Mouse (Mus musculus) liver, embryonic 16.5 days (tissue): Measurements from ENCODE around the gene Pank1. TPM values are rescaled to one million over a fixed set of nuclear protein-coding genes. Genes with fewer than 3 reads are reported as not detected.

Source experiments
- ATAC-seq: fragments of 200-750 bp; cut with Nextera tagmentation; 2 replicates; pipeline ENCODE4 v1.8.0; 2017; ENCODE audit warnings: low read depth, mild to moderate bottlenecking, moderate number of reproducible peaks, moderate library complexity
- H3K27ac ChIP-seq: fragments of 300-500 bp; sonication (generic); 2 replicates; pipeline ENCODE4 v1.5.1; 2014; ENCODE audit warnings: mild to moderate bottlenecking, low read length
- H3K27me3 ChIP-seq: fragments of 300-500 bp; sonication (generic); 2 replicates; pipeline ENCODE4 v1.6.1; 2014; ENCODE audit warnings: low read depth, low read length, mixed read lengths; ENCODE audit not compliant: control insufficient read depth, insufficient read depth
- H3K36me3 ChIP-seq: fragments of 300-500 bp; sonication (generic); 2 replicates; pipeline ENCODE4 v1.6.1; 2014; ENCODE audit warnings: mild to moderate bottlenecking; ENCODE audit not compliant: control insufficient read depth, insufficient read depth
- H3K4me1 ChIP-seq: fragments of 300-500 bp; sonication (generic); 2 replicates; pipeline ENCODE4 v1.6.1; 2014; ENCODE audit warnings: low read depth, low read length, mixed read lengths; ENCODE audit not compliant: control insufficient read depth
- H3K4me2 ChIP-seq: fragments of 300-500 bp; sonication (generic); 2 replicates; pipeline ENCODE4 v1.6.1; 2014; ENCODE audit warnings: low read depth, low read length, mixed read lengths
- H3K4me3 ChIP-seq: fragments of 300-500 bp; sonication (generic); 2 replicates; pipeline ENCODE4 v1.5.1; 2014; ENCODE audit warnings: low read depth, mild to moderate bottlenecking, low read length
- H3K9ac ChIP-seq: fragments of 300-500 bp; sonication (generic); 2 replicates; pipeline ENCODE4 v1.6.1; 2014; ENCODE audit warnings: low read depth, low read length
- H3K9me3 ChIP-seq: fragments of 300-500 bp; sonication (generic); replicated peaks from 2 replicates; pipeline ENCODE4 v1.6.1; 2016; ENCODE audit warnings: low read length; ENCODE audit not compliant: control insufficient read depth
- WGBS: fragments of 180-500 bp; shearing (Covaris S2); extraction: QIAGEN DNeasy Blood & Tissue Kit; methylation state at CpG from one replicate; pipeline ENCODE4 v1.1.7; 2014; ENCODE audit not compliant: insufficient replicate concordance; 5-methylcytosine and 5-hydroxymethylcytosine counted together
- polyA plus RNA-seq: library from polyadenylated mRNA; unstranded; fragments of >200 nt; fragmentation: Nextera tagmentation; extraction: Ambion mirVana; gene quantifications from 2 replicates; pipeline ENCODE4 v1.2.1, GENCODE M21; 2015

Pank1 gene
- polyA plus RNA-seq, 1 experiment from 2014 or later = 10.7 TPM

GRCm38 (mm10) chr19:34825946-34826655 is 53.2 kb downstream of the Pank1 start:
- Histone ChIP-seq H3K27ac (no peak overlapping the region), H3K9ac (no peak overlapping the region), H3K4me2 (no peak overlapping the region), H3K27me3 (no peaks in the 10 kb centered on the region), H3K4me3 (no peak overlapping the region), H3K4me1 (no peaks in the 10 kb centered on the region), H3K9me3 (no peaks in the 10 kb centered on the region), H3K36me3 (no peaks in the 10 kb centered on the region)
- 50% methylated on average over 13 of the region's 13 CpGs for WGBS
- ATAC-seq = peak; percentile 27; the same call in 1 of the 2 replicates

GRCm38 (mm10) chr19:34819577-34820170 is 59.6 kb downstream of the Pank1 start:
- 67% methylated on average over 5 of the region's 5 CpGs for WGBS
- no peaks in the 10 kb centered on the region for H3K9me3 ChIP-seq
- H3K9ac ChIP-seq = no peak overlapping the region
- H3K4me1 ChIP-seq = no peaks in the 10 kb centered on the region
- no peaks in the 10 kb centered on the region for H3K27me3 ChIP-seq
- peak overlapping the region; percentile 83 for H3K27ac ChIP-seq
- ATAC-seq = peak; percentile 92
- no peak overlapping the region for H3K4me3 ChIP-seq
- 0 out of 2 replicates have a peak overlapping the region, but pooled peaks have one; percentile 15 for H3K4me2 ChIP-seq
- no peaks in the 10 kb centered on the region; the same call in 1 of the 2 replicates for H3K36me3 ChIP-seq

- 69% methylated on average over 4 of the region's 4 CpGs for WGBS
- Histone ChIP-seq H3K36me3 (no peaks in the 10 kb centered on the region; the same call in 1 of the 2 replicates), H3K4me1 (no peaks in the 10 kb centered on the region; the same call in 1 of the 2 replicates), H3K9ac (no peak overlapping the region), H3K9me3 (no peaks in the 10 kb centered on the region), H3K27ac (no peak overlapping the region), H3K27me3 (no peaks in the 10 kb centered on the region), H3K4me3 (no peak overlapping the region), H3K4me2 (no peak overlapping the region)
- no peak for ATAC-seq
Observed at GRCm38 (mm10) chr19:34815371-34815770, 63.9 kb downstream of the Pank1 start.

- Histone ChIP-seq H3K9ac (no peak overlapping the region), H3K27me3 (no peaks in the 10 kb centered on the region), H3K4me1 (no peaks in the 10 kb centered on the region; the same call in 1 of the 2 replicates), H3K4me2 (no peak overlapping the region), H3K9me3 (no peaks in the 10 kb centered on the region), H3K4me3 (no peak overlapping the region), H3K27ac (no peak overlapping the region), H3K36me3 (no peaks in the 10 kb centered on the region; the same call in 1 of the 2 replicates)
- no peak for ATAC-seq
- 61% methylated on average over 4 of the region's 4 CpGs for WGBS
Observed at GRCm38 (mm10) chr19:34814696-34815095, 64.6 kb downstream of the Pank1 start.

- Histone ChIP-seq H3K4me1 (no peaks in the 10 kb centered on the region; the same call in 1 of the 2 replicates), H3K4me2 (no peak overlapping the region), H3K36me3 (no peaks in the 10 kb centered on the region; the same call in 1 of the 2 replicates), H3K27ac (no peak overlapping the region), H3K27me3 (no peaks in the 10 kb centered on the region), H3K9me3 (no peaks in the 10 kb centered on the region), H3K4me3 (no peak overlapping the region), H3K9ac (no peak overlapping the region)
- no peak for ATAC-seq
- 65% methylated on average over 6 of the region's 6 CpGs for WGBS
Observed at GRCm38 (mm10) chr19:34813961-34814360, 65.3 kb downstream of the Pank1 start.

GRCm38 (mm10) chr19:34813533-34813932 is 65.7 kb downstream of the Pank1 start:
- no peaks in the 10 kb centered on the region for H3K9me3 ChIP-seq
- no peak overlapping the region for H3K4me2 ChIP-seq
- H3K4me3 ChIP-seq = no peak overlapping the region
- no peaks in the 10 kb centered on the region; the same call in 1 of the 2 replicates for H3K4me1 ChIP-seq
- no peak overlapping the region for H3K9ac ChIP-seq
- ATAC-seq = no peak
- H3K36me3 ChIP-seq = no peaks in the 10 kb centered on the region; the same call in 1 of the 2 replicates
- 75% methylated on average over 2 of the region's 2 CpGs for WGBS
- H3K27me3 ChIP-seq = no peaks in the 10 kb centered on the region
- H3K27ac ChIP-seq = no peak overlapping the region

- H3K4me2 ChIP-seq = no peak overlapping the region
- no peaks in the 10 kb centered on the region; the same call in 1 of the 2 replicates for H3K36me3 ChIP-seq
- no peak for ATAC-seq
- no peak overlapping the region for H3K9ac ChIP-seq
- no peaks in the 10 kb centered on the region for H3K27me3 ChIP-seq
- WGBS = 84% methylated on average over 4 of the region's 4 CpGs
- no peaks in the 10 kb centered on the region for H3K9me3 ChIP-seq
- H3K4me3 ChIP-seq = no peak overlapping the region
- no peak overlapping the region for H3K27ac ChIP-seq
- H3K4me1 ChIP-seq = no peaks in the 10 kb centered on the region; the same call in 1 of the 2 replicates
Observed at GRCm38 (mm10) chr19:34812711-34813110, 66.5 kb downstream of the Pank1 start.

GRCm38 (mm10) chr19:34807173-34807572 is 72.1 kb downstream of the Pank1 start:
- Histone ChIP-seq H3K4me3 (no peak overlapping the region), H3K4me2 (no peak overlapping the region), H3K27ac (no peak overlapping the region), H3K9ac (no peak overlapping the region), H3K27me3 (no peaks in the 10 kb centered on the region), H3K4me1 (no peaks in the 10 kb centered on the region; the same call in none of the 2 replicates), H3K36me3 (no peaks in the 10 kb centered on the region), H3K9me3 (no peaks in the 10 kb centered on the region)
- WGBS = 26% methylated on average over 5 of the region's 5 CpGs
- no peak for ATAC-seq

- Histone ChIP-seq H3K27ac (no peak overlapping the region), H3K4me1 (no peaks in the 10 kb centered on the region; the same call in none of the 2 replicates), H3K9ac (no peak overlapping the region), H3K9me3 (no peaks in the 10 kb centered on the region), H3K4me3 (no peak overlapping the region), H3K4me2 (no peak overlapping the region), H3K36me3 (no peaks in the 10 kb centered on the region), H3K27me3 (no peaks in the 10 kb centered on the region)
- 68% methylated on average over 2 of the region's 2 CpGs for WGBS
- no peak for ATAC-seq
Observed at GRCm38 (mm10) chr19:34805071-34805470, 74.2 kb downstream of the Pank1 start.
